In the genomic region with DNA sequence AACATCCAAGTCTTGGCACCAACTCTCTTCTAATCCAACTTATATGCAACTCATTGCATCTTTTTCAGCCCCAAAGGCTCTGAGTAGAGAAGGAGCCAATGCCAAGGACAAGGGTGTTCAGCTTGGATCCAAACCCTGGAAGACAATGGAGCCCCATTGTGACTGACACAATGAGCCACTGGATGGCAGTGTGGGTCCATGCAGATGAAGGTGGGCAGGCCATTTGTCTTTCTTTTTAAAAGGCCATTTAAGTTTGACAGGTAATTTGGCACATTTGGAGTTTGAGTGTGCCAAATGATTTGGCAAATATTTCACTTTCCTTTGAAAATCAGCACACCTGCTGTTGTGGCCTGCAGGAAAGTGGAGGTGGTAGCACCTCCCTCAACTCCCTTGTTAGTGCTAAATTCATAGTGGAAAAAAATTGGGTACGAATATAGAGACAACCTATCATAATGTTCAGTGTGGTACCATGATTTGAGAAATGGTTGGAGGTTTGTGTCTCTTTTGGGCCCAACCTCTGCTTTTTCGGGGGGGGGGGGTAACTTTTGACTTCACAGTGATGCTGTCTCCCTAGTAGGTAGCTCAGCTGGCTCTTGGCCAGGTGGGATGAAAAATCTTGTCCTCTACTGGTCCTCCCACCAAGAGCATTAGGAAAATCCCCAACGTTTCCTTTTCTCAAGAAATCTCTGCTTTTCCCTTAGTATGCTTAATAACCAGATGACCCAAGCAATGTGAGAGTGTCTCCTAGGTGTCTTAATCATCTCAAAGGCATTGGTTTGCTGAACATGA, we compare ENCODE assay signal across 8 mouse cellular contexts.
DNase-seq lines count a peak whose midpoint lies in the region; TF ChIP-seq lines count a peak whose summit lies in the region.

No protein-coding gene starts in this region.

- no peak overlapping the region for H3K4me3 ChIP-seq in small intestine, adult 2 months (ENCODE audit: low read depth, low read length)

- H3K27me3 ChIP-seq in small intestine, adult 2 months (ENCODE audit: control insufficient read depth, insufficient read depth, low read length): no peaks in the 10 kb centered on the region

- 0 out of 2 replicates have a peak, but pooled peaks have one; percentile 35 for TF ChIP-seq CTCF in small intestine, adult 2 months (IDR thresholded peaks at IDR 0.05; ENCODE audit: extremely low read depth, insufficient read length, insufficient replicate concordance, low read depth, low read length)

- H3K4me1 ChIP-seq in small intestine, adult 2 months (ENCODE audit: control insufficient read depth, insufficient read depth, insufficient read length, low read length): no peaks in the 10 kb centered on the region

- DNase-seq in gastrocnemius, adult 18-20 months (ENCODE audit: low spot score): peak; percentile 4
- no peak for DNase-seq in gastrocnemius, postnatal 25 days
- DNase-seq in Muller cell, postnatal 12 days (ENCODE audit: inconsistent ontology term): peak; percentile 67
- peak; percentile 91 to 92 for DNase-seq in cerebellum, postnatal 10 days
- peak; percentile 57 to 65 for DNase-seq in frontal cortex, postnatal 25 days (ENCODE audit: low spot score in 2 of 2)
- peak; percentile 74 for DNase-seq in layer of hippocampus, adult 11-12 months (ENCODE audit: low spot score)
- peak; percentile 68 for DNase-seq in lung, postnatal 25 days (ENCODE audit: low spot score)

- TF ChIP-seq POLR2A in small intestine, adult 2 months (IDR thresholded peaks at IDR 0.05; ENCODE audit: low read depth, low read length): no peak

- H3K27ac ChIP-seq in small intestine, adult 2 months (ENCODE audit: insufficient read depth, low read depth, low read length): no peak overlapping the region

- H3K36me3 ChIP-seq in small intestine, adult 2 months (ENCODE audit: control insufficient read depth, insufficient read depth, low read length): no peaks in the 10 kb centered on the region

- WGBS in small intestine, adult 2 months: 48% methylated on average over 3 of the region's 3 CpGs
